Mouse (Mus musculus) CH12.LX (cell line): ENCODE measurements at regions not wholly inside any gene's neighbourhood (a gene's known extent, or its start where the extent isn't known, plus 50 kb on each side); places are given as distances from the start of the nearest gene placed in this dataset.

Experiments used
- DNase-seq: peaks from one replicate; pipeline ENCODE4 v3.0.0-alpha.2; 2013; ENCODE audit errors: extremely low read depth
- H3K27ac ChIP-seq: 2 replicates; pipeline ENCODE4 v1.5.1; 2012; ENCODE audit warnings: low read depth, mild to moderate bottlenecking, control low read depth, moderate library complexity; ENCODE audit not compliant: insufficient read depth
- H3K27me3 ChIP-seq: replicated peaks from 2 replicates; pipeline ENCODE3; 2012; ENCODE audit warnings: inconsistent platforms
- H3K36me3 ChIP-seq, 2 experiments: replicated peaks in 1 of 2; 2 replicates each; pipeline versions ENCODE3 to v1.6.1; 2012; ENCODE audit warnings: inconsistent platforms in 1 of 2, low read length in 1 of 2, mild to moderate bottlenecking in 1 of 2, mixed read lengths in 1 of 2, moderate library complexity in 1 of 2; ENCODE audit not compliant: control insufficient read depth in 1 of 2, insufficient read depth in 1 of 2
- H3K4me1 ChIP-seq, 2 experiments: 2 replicates each; pipeline ENCODE4 v1.6.1; 2012; ENCODE audit warnings: inconsistent platforms in 1 of 2, moderate library complexity in 1 of 2; ENCODE audit not compliant: insufficient read depth in 2 of 2, control insufficient read depth in 1 of 2
- H3K4me2 ChIP-seq: 2 replicates; pipeline ENCODE4 v1.6.1; 2012; ENCODE audit warnings: low read depth, mild to moderate bottlenecking, control low read depth; ENCODE audit not compliant: poor library complexity, insufficient read depth, severe bottlenecking
- H3K4me3 ChIP-seq, 3 experiments: fragments of 150-350 bp in 1 of 3; sonication (generic) in 1 of 3; replicated peaks in 1 of 3; 2 replicates each; pipeline versions ENCODE3 to v1.5.1; 2011 to 2012; ENCODE audit warnings: low read depth in 2 of 3, low read length in 2 of 3, mild to moderate bottlenecking in 2 of 3, moderate library complexity in 2 of 3, control low read depth in 1 of 3, improper control_type of control experiment in 1 of 3, inconsistent platforms in 1 of 3, mixed read lengths in 1 of 3; ENCODE audit not compliant: poor library complexity in 1 of 3
- H3K79me2 ChIP-seq: replicated peaks from 2 replicates; pipeline ENCODE4 v1.6.1; 2012; ENCODE audit warnings: mild to moderate bottlenecking, moderate library complexity; ENCODE audit not compliant: control insufficient read depth, poor library complexity, insufficient read depth, severe bottlenecking; ENCODE audit errors: extremely low read depth
- H3K9ac ChIP-seq: 2 replicates; pipeline ENCODE4 v1.6.1; 2012; ENCODE audit warnings: low read depth, mild to moderate bottlenecking, control low read depth, moderate library complexity; ENCODE audit not compliant: insufficient read depth
- H3K9me3 ChIP-seq: replicated peaks from 2 replicates; pipeline ENCODE3; 2012; ENCODE audit warnings: low read length, inconsistent platforms, mixed read lengths
- CHD1 ChIP-seq: IDR thresholded peaks from 2 replicates; pipeline ENCODE4 v1.6.1; 2012; ENCODE audit warnings: low read depth, low read length, improper control_type of control experiment, inconsistent platforms
- CHD2 ChIP-seq: IDR thresholded peaks from 2 replicates; pipeline ENCODE4 v1.6.1; 2011; ENCODE audit warnings: low read length, improper control_type of control experiment
- ELF1 ChIP-seq: IDR thresholded peaks from 2 replicates; pipeline ENCODE4 v1.6.1; 2014; ENCODE audit warnings: low read depth, mild to moderate bottlenecking, inconsistent platforms, low read length, improper control_type of control experiment
- EP300 ChIP-seq: IDR thresholded peaks from 2 replicates; pipeline ENCODE4 v1.6.1; 2011; ENCODE audit warnings: low read length, improper control_type of control experiment
- HCFC1 ChIP-seq: IDR thresholded peaks from 2 replicates; pipeline ENCODE4 v1.6.1; 2012; ENCODE audit warnings: low read depth, mild to moderate bottlenecking, inconsistent platforms, low read length, improper control_type of control experiment
- KAT2A ChIP-seq: IDR thresholded peaks from 2 replicates; pipeline ENCODE4 v1.6.1; 2012; ENCODE audit warnings: low read length, improper control_type of control experiment, inconsistent platforms; ENCODE audit not compliant: insufficient replicate concordance
- MAFK ChIP-seq: IDR thresholded peaks from 2 replicates; pipeline ENCODE4 v1.6.1; 2011; ENCODE audit warnings: low read length, improper control_type of control experiment; ENCODE audit not compliant: insufficient replicate concordance
- MEF2A ChIP-seq: IDR thresholded peaks from 2 replicates; pipeline ENCODE4 v1.6.1; 2014; ENCODE audit warnings: low read depth, mild to moderate bottlenecking, inconsistent platforms, low read length, improper control_type of control experiment, borderline replicate concordance
- MXI1 ChIP-seq: IDR thresholded peaks from 2 replicates; pipeline ENCODE4 v1.6.1; 2011; ENCODE audit warnings: mild to moderate bottlenecking, low read depth, low read length, improper control_type of control experiment
- NELFE ChIP-seq: IDR thresholded peaks from 2 replicates; pipeline ENCODE4 v1.6.1; 2011; ENCODE audit warnings: low read depth, low read length, improper control_type of control experiment
- NRF1 ChIP-seq: IDR thresholded peaks from 2 replicates; pipeline ENCODE4 v1.6.1; 2014; ENCODE audit warnings: low read depth, mild to moderate bottlenecking, inconsistent platforms, low read length, improper control_type of control experiment, moderate library complexity
- RAD21 ChIP-seq: IDR thresholded peaks from 2 replicates; pipeline ENCODE4 v1.6.1; 2011; ENCODE audit warnings: low read depth, mild to moderate bottlenecking, low read length, improper control_type of control experiment, moderate library complexity
- TBP ChIP-seq: conservative IDR thresholded peaks from 2 replicates; pipeline ENCODE4 v1.6.1; 2011; ENCODE audit warnings: low read depth, low read length, improper control_type of control experiment
- TCF12 ChIP-seq: IDR thresholded peaks from 2 replicates; pipeline ENCODE4 v1.6.1; 2014; ENCODE audit warnings: low read depth, mild to moderate bottlenecking, inconsistent platforms, low read length, improper control_type of control experiment
- UBTF ChIP-seq: IDR thresholded peaks from 2 replicates; pipeline ENCODE4 v1.6.1; 2012; ENCODE audit warnings: low read depth, mild to moderate bottlenecking, inconsistent platforms, low read length, improper control_type of control experiment, moderate library complexity
- USF1 ChIP-seq: IDR thresholded peaks from 2 replicates; pipeline ENCODE4 v1.6.1; 2014; ENCODE audit warnings: low read depth, mild to moderate bottlenecking, inconsistent platforms, low read length, improper control_type of control experiment
- USF2 ChIP-seq: conservative IDR thresholded peaks from 2 replicates; pipeline ENCODE4 v1.6.1; 2011; ENCODE audit warnings: low read depth, low read length, improper control_type of control experiment
- ZC3H11A ChIP-seq: IDR thresholded peaks from 2 replicates; pipeline ENCODE4 v1.6.1; 2012; ENCODE audit warnings: low read depth, mild to moderate bottlenecking, inconsistent platforms, low read length, improper control_type of control experiment
- ZKSCAN1 ChIP-seq: IDR thresholded peaks from 2 replicates; pipeline ENCODE4 v1.6.1; 2012; ENCODE audit warnings: low read depth, inconsistent platforms, low read length, improper control_type of control experiment, borderline replicate concordance
- ZMIZ1 ChIP-seq: IDR thresholded peaks from 2 replicates; pipeline ENCODE4 v1.6.1; 2012; ENCODE audit warnings: low read depth, mild to moderate bottlenecking, inconsistent platforms, low read length, improper control_type of control experiment
- dilution Hi-C: fragments of 300-500 bp; cut with MboI; formaldehyde crosslinking; loops from 2 replicates; pipeline ENCODE4 v1.14.3; 2020; ENCODE audit warnings: low sequenced_read_pairs; ENCODE audit not compliant: extremely low pct_unique_long_range_greater_than_20kb, extremely low pct_ligation_motif_present
- in situ Hi-C: fragments of 300-500 bp; cut with MboI; formaldehyde crosslinking; loops from 3 replicates; pipeline ENCODE4 v1.14.3; 2019; ENCODE audit warnings: low sequenced_read_pairs, low pct_ligation_motif_present, low pct_unique_long_range_greater_than_20kb, mixed read lengths

DNA sequence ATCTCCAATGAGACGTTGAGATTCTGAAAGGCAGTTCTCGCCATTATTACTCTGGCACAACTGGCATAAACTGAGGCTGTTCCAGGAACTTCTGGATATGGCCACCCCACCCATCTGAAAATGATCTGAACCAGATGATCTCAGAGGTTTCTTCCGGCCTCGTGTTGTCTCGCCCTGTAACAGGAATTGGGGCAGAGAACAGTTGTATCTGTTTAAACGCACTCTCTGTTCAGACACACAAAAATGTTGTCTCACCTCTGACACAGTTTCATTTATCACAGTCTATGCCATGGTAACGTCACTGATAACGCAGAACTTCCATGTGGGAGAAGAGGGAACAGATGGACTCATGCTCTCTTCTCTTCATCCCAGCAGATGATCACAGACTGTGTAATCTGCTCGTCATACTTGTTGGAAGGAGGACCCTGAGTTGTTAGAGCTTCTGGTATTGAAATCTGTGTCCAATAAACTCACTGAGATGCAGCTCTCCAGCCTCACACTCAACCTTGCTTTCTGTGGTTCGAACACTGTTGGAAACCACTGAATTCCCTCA, 63.9 kb upstream of the Sv2b start:
- H3K4me2 ChIP-seq = no peak overlapping the region
- TF ChIP-seq UBTF = no peak
- TF ChIP-seq CHD1 = no peak
- no peak for TF ChIP-seq KAT2A
- no peak for TF ChIP-seq HCFC1
- no peak for TF ChIP-seq NRF1
- no peak for TF ChIP-seq TBP
- no peak for TF ChIP-seq ZKSCAN1
- no peak for TF ChIP-seq ZC3H11A
- no peak for TF ChIP-seq USF2
- TF ChIP-seq MAFK = no peak
- no peak for TF ChIP-seq MEF2A
- dilution Hi-C loops = no loop called here
- in situ Hi-C loops = loop anchor here (10.0 kb wide), 1 partner anchor 492 kb away; no protein-coding TSS in a partner anchor
- no peak for DNase-seq
- H3K4me3 ChIP-seq = no peak overlapping the region
- no peaks in the 10 kb centered on the region for H3K36me3 ChIP-seq
- no peak overlapping the region for H3K9ac ChIP-seq
- no peaks in the 10 kb centered on the region for H3K27me3 ChIP-seq
- peaks cover 4 to 37% of the 10 kb centered on the region in 2 experiments; a peak in 3 of 4 replicates for H3K4me1 ChIP-seq
- H3K79me2 ChIP-seq = no peaks in the 10 kb centered on the region
- H3K9me3 ChIP-seq = no peaks in the 10 kb centered on the region
- H3K27ac ChIP-seq = no peak overlapping the region

DNA sequence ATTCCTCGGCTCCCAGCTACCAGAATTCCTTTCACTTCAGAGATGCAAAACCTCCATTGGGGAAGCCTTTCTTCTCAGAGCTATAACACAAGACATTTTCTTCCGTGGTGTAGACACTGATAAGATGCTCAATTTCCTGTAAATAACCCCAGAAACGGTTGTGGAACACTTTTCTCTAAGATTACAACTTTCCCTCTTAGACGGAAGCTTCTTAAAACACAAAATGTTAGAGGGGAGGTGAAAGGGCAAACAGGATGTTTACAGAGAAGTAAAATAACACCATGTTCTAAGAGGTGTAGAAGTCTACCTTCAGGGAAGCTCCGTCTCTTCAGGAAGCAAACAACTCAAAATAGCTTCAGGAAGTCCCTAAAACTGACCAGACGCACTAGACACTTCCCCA, 65.4 kb upstream of the Sv2b start:
- TF ChIP-seq EP300 = no peak
- TF ChIP-seq ELF1 = no peak
- no peak for TF ChIP-seq USF1
- TF ChIP-seq MAFK = no peak
- no peak for TF ChIP-seq CHD1
- no peak for TF ChIP-seq ZMIZ1
- TF ChIP-seq NELFE = no peak
- no peak for TF ChIP-seq MXI1
- no peak for TF ChIP-seq UBTF
- TF ChIP-seq TCF12 = no peak
- no peak for TF ChIP-seq CHD2
- no peak for TF ChIP-seq KAT2A
- no peak for TF ChIP-seq RAD21
- DNase-seq = no peak
- Histone ChIP-seq H3K4me1 (peaks cover 4 to 38% of the 10 kb centered on the region in 2 experiments; a peak in 3 of 4 replicates), H3K27ac (no peak overlapping the region), H3K9me3 (no peaks in the 10 kb centered on the region), H3K79me2 (no peaks in the 10 kb centered on the region), H3K4me2 (no peak overlapping the region), H3K4me3 (no peak overlapping the region), H3K36me3 (no peaks in the 10 kb centered on the region), H3K9ac (no peak overlapping the region), H3K27me3 (no peaks in the 10 kb centered on the region)
- in situ Hi-C loops = loop anchor here (10.0 kb wide), 1 partner anchor 490 kb away; no protein-coding TSS in a partner anchor
- dilution Hi-C loops = no loop called here
